Mouse (Mus musculus) brain, embryonic 14.5 days (tissue): ENCODE results near the gene Il17f.

Experiments used
- CTCF ChIP-seq: fragments of 200-500 bp; IDR thresholded peaks from 2 replicates; pipeline ENCODE4 v1.5.1; 2012; ENCODE audit warnings: inconsistent platforms, mild to moderate bottlenecking, moderate library complexity, borderline replicate concordance; ENCODE audit not compliant: insufficient read depth, insufficient read length; ENCODE audit errors: extremely low read depth
- POLR2A ChIP-seq: fragments of 200-500 bp; IDR thresholded peaks from 2 replicates; pipeline ENCODE4 v1.6.1; 2012; ENCODE audit warnings: mild to moderate bottlenecking, inconsistent platforms, borderline replicate concordance; ENCODE audit not compliant: poor library complexity, insufficient read depth, insufficient read length, severe bottlenecking; ENCODE audit errors: extremely low read depth

GRCm38 (mm10) chr1:20817172-20817571 is 26.8 kb upstream of the Il17f start:
- no peak for TF ChIP-seq POLR2A
- TF ChIP-seq CTCF, result no peak
